Mouse (Mus musculus) G1E (cell line): Measurements from ENCODE around the gene Pdia4. TPM values are rescaled to one million over a fixed set of nuclear protein-coding genes. Genes with fewer than 3 reads are reported as not detected.

Experiments used
- ATAC-seq: 2 replicates; pipeline ENCODE4 v1.8.0; 2016; ENCODE audit warnings: mild to moderate bottlenecking; ENCODE audit not compliant: insufficient number of reproducible peaks, poor library complexity, low FRiP score, severe bottlenecking; ENCODE audit errors: extremely low read depth
- DNase-seq: peaks from one replicate; pipeline ENCODE4 v3.0.0; 2012; ENCODE audit warnings: low spot score
- H3K27me3 ChIP-seq: 2 replicates; pipeline ENCODE4 v1.6.1; 2012; ENCODE audit warnings: mild to moderate bottlenecking, low read length, inconsistent platforms; ENCODE audit not compliant: insufficient read depth
- H3K36me3 ChIP-seq: replicated peaks from 2 replicates; pipeline ENCODE3; 2012; ENCODE audit warnings: mild to moderate bottlenecking, inconsistent platforms
- H3K4me1 ChIP-seq: 2 replicates; pipeline ENCODE4 v1.6.1; 2012; ENCODE audit warnings: low read depth, low read length, inconsistent platforms, mixed read lengths; ENCODE audit not compliant: insufficient read depth
- H3K4me3 ChIP-seq: 2 replicates; pipeline ENCODE4 v1.5.1; 2012; ENCODE audit warnings: low read depth, mild to moderate bottlenecking, inconsistent platforms, low read length, moderate library complexity, mixed read lengths
- H3K9me3 ChIP-seq: replicated peaks from 2 replicates; pipeline ENCODE4 v1.6.1; 2012; ENCODE audit warnings: inconsistent platforms
- CTCF ChIP-seq: IDR thresholded peaks from 2 replicates; pipeline ENCODE4 v1.5.1; 2012; ENCODE audit warnings: low read depth, low read length, inconsistent platforms, mixed read lengths
- GATA1 ChIP-seq: IDR thresholded peaks from 2 replicates; pipeline ENCODE4 v1.6.1; 2012; ENCODE audit warnings: borderline replicate concordance, low read length, inconsistent platforms, mixed read lengths
- GATA2 ChIP-seq: IDR thresholded peaks from 2 replicates; pipeline ENCODE4 v1.6.1; 2012; ENCODE audit warnings: low read depth, low read length, inconsistent platforms, borderline replicate concordance
- POLR2AphosphoS5 ChIP-seq: IDR thresholded peaks from 2 replicates; pipeline ENCODE4 v1.6.1; 2012; ENCODE audit warnings: low read depth, low read length, inconsistent platforms; ENCODE audit not compliant: insufficient replicate concordance
- TAL1 ChIP-seq: conservative IDR thresholded peaks from 2 replicates; pipeline ENCODE4 v1.6.1; 2012; ENCODE audit warnings: low read depth, low read length, inconsistent platforms, mixed read lengths
- polyA plus RNA-seq: library from polyadenylated mRNA; stranded (reverse); fragments of >175 nt; gene quantifications from 2 replicates; pipeline ENCODE4 v1.2.3, GENCODE M21; 2012
- total RNA-seq, 2 experiments: library from RNA; stranded (forward) in 1 of 2; stranded (reverse) in 1 of 2; fragments of 200-1000 nt in 1 of 2; fragments of >200 nt in 1 of 2; fragmentation: Nextera tagmentation in 1 of 2; gene quantifications; 2 replicates each; pipeline ENCODE4 v1.2.3; 2014 to 2017

Pdia4 gene
- total and polyA plus RNA-seq, 3 experiments, result 5.0 to 95.8 (median 46.6) TPM

- H3K36me3 ChIP-seq, result peaks cover 13% of the 10 kb centered on the region
- no peaks in the 10 kb centered on the region for H3K27me3 ChIP-seq
- no peaks in the 10 kb centered on the region for H3K9me3 ChIP-seq
- H3K4me3 ChIP-seq, result no peak overlapping the region
- DNase-seq, result no peak
- ATAC-seq, result no peak
- peaks cover 21% of the 10 kb centered on the region for H3K4me1 ChIP-seq
- TF ChIP-seq CTCF, result no peak
- TF ChIP-seq GATA1, result no peak
- no peak for TF ChIP-seq GATA2
- TF ChIP-seq POLR2AphosphoS5, result no peak
- no peak for TF ChIP-seq TAL1
These were observed 14.2 kb upstream of the Pdia4 start for GRCm38 (mm10) chr6:47827462-47827861.

- Histone ChIP-seq H3K27me3 (no peaks in the 10 kb centered on the region), H3K9me3 (no peaks in the 10 kb centered on the region), H3K4me3 (no peak overlapping the region), H3K36me3 (peaks cover 34% of the 10 kb centered on the region), H3K4me1 (peaks cover 11% of the 10 kb centered on the region)
- no peak for DNase-seq
- no peak for TF ChIP-seq TAL1
- no peak for ATAC-seq
These were observed 11.0 kb upstream of the Pdia4 start for GRCm38 (mm10) chr6:47824241-47824640.

- H3K36me3 ChIP-seq, result peaks cover 34% of the 10 kb centered on the region
- H3K4me1 ChIP-seq, result peaks cover 8% of the 10 kb centered on the region
- no peaks in the 10 kb centered on the region for H3K27me3 ChIP-seq
- no peak for DNase-seq
- TF ChIP-seq TAL1 (no peak), POLR2AphosphoS5 (no peak), CTCF (no peak), GATA2 (no peak), GATA1 (no peak)
- H3K9me3 ChIP-seq, result no peaks in the 10 kb centered on the region
- no peak for ATAC-seq
- H3K4me3 ChIP-seq, result no peak overlapping the region
These were observed 8.5 kb upstream of the Pdia4 start for GRCm38 (mm10) chr6:47821776-47822175.

DNA sequence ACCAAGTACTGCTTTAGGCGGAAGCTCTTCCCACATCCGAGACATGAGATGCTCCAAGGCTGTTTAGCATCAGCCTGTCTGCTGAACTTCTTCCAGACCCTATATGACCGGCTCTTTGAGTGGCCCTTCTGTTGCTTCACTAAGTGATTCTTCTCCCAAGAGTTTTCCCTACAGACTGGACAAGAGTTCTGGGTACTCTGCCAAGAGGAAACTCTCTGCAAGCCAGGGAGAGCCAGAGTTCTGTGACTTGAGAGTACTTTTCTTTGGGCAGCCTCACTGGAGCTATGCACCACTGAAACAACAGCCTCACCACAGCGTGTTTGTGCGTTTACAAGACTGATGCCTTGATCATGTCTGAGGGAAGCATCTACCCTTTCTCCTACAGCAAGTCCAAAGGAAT lies 8.0 kb upstream of the Pdia4 start:
- Histone ChIP-seq H3K27me3 (no peaks in the 10 kb centered on the region), H3K36me3 (peaks cover 34% of the 10 kb centered on the region), H3K4me1 (peaks cover 8% of the 10 kb centered on the region), H3K4me3 (no peak overlapping the region), H3K9me3 (no peaks in the 10 kb centered on the region)
- no peak for ATAC-seq
- TF ChIP-seq CTCF (no peak), GATA1 (no peak), GATA2 (no peak), TAL1 (no peak), POLR2AphosphoS5 (no peak)
- DNase-seq, result no peak

GRCm38 (mm10) chr6:47819626-47820325 lies 6.5 kb upstream of the Pdia4 start:
- Histone ChIP-seq H3K9me3 (no peaks in the 10 kb centered on the region), H3K4me3 (no peak overlapping the region), H3K4me1 (peaks cover 8% of the 10 kb centered on the region), H3K27me3 (no peaks in the 10 kb centered on the region), H3K36me3 (peaks cover 31% of the 10 kb centered on the region)
- no peak for DNase-seq
- ATAC-seq, result no peak
- TF ChIP-seq TAL1, result no peak
- no peak for TF ChIP-seq GATA2
- TF ChIP-seq CTCF, result no peak

- Histone ChIP-seq H3K27me3 (no peaks in the 10 kb centered on the region), H3K9me3 (no peaks in the 10 kb centered on the region), H3K4me1 (peaks cover 8% of the 10 kb centered on the region), H3K36me3 (peaks cover 28% of the 10 kb centered on the region), H3K4me3 (no peak overlapping the region)
- ATAC-seq (no peak), DNase-seq (no peak)
- TF ChIP-seq GATA2, result no peak
- no peak for TF ChIP-seq GATA1
- TF ChIP-seq CTCF, result no peak
- no peak for TF ChIP-seq TAL1
- no peak for TF ChIP-seq POLR2AphosphoS5
These were observed 5.5 kb upstream of the Pdia4 start for GRCm38 (mm10) chr6:47818721-47819120.

DNA sequence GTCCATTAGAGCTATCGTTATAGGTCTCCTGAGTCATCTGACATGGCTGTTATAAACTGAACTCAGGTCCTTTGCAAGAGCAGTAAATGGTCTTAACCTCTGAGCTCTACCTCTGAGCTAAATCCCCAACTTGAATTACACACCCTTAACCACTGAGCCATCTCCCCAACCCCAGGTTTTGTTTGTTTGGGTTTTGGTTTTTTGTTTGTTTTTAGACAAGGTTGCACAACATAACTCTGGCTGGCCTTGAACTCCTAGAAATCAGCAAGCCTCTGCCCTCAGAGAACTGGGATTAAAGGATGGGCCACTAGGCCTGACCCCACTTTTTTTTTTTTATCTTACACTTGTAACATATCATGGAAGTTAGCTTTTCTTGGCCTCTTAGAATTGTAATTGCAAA lies 2.9 kb upstream of the Pdia4 start:
- Histone ChIP-seq H3K27me3 (no peaks in the 10 kb centered on the region), H3K9me3 (no peaks in the 10 kb centered on the region), H3K4me3 (no peak overlapping the region), H3K36me3 (peaks cover 23% of the 10 kb centered on the region), H3K4me1 (peaks cover 19% of the 10 kb centered on the region)
- ATAC-seq, result no peak
- TF ChIP-seq CTCF (no peak), GATA2 (no peak)
- DNase-seq, result no peak
